27 mouse cellular contexts compared by ENCODE assay signal in the genomic region with DNA sequence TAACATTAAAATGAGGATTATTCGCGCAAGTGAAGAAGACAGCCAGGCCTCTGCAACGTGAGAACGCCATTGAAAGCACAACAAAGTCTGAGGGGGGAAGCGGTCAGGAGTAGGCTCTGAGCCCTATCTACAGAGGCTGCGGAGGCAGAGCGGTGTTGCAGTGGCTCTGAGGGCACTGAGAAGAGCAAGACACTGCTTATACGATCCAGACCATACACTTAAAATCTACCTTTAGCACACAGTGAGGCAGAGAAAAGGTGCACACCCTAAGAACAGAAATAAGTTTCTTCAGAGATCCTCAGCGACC. TPM values are rescaled to one million over a fixed set of nuclear protein-coding genes. Genes with fewer than 3 reads are reported as not detected.
DNase-seq lines count a peak whose midpoint lies in the region; ATAC-seq lines count a peak whose summit lies in the region.
"Had no signal": no experiment of that assay in that cellular context is flagged by ENCODE, and none has a peak within 500 bp of the region (broad histone marks: within the 10 kb centered on the region; RNA-seq: fewer than 3 reads in every experiment).

No protein-coding gene starts in this region.

- H3K9ac ChIP-seq in hindbrain, embryonic 13.5 days = no peak overlapping the region
- no peak overlapping the region for H3K9ac ChIP-seq in hindbrain, embryonic 14.5 days
- H3K9ac ChIP-seq in embryonic facial prominence, embryonic 14.5 days (ENCODE audit: low read depth, low read length) = no peak overlapping the region
- H3K9ac ChIP-seq in forebrain, embryonic 12.5 days = no peak overlapping the region
- H3K9ac ChIP-seq: embryonic facial prominence, embryonic 15.5 days; limb, embryonic 12.5 days; liver, embryonic 15.5 days; lung, embryonic 14.5 days; stomach, embryonic 15.5 days had no signal

- peaks cover 62% of the 10 kb centered on the region for H3K27me3 ChIP-seq in hindbrain, embryonic 13.5 days
- H3K27me3 ChIP-seq in hindbrain, embryonic 14.5 days (ENCODE audit: control insufficient read depth, insufficient read depth, low read length) = peaks cover 60% of the 10 kb centered on the region
- H3K27me3 ChIP-seq in embryonic facial prominence, embryonic 14.5 days (replicated peaks; ENCODE audit: control insufficient read depth, insufficient read depth, low read length) = peaks cover 2% of the 10 kb centered on the region; the same call in 1 of the 2 replicates
- peaks cover 41% of the 10 kb centered on the region for H3K27me3 ChIP-seq in forebrain, embryonic 12.5 days
- 0 out of 2 replicates have a peak, but pooled peaks cover 6% of the 10 kb centered on the region for H3K27me3 ChIP-seq in limb, embryonic 10.5 days (ENCODE audit: low read depth, poor library complexity, severe bottlenecking)
- H3K27me3 ChIP-seq: embryonic facial prominence, embryonic 15.5 days; liver, embryonic 15.5 days; stomach, embryonic 15.5 days had no signal

- no peaks in the 10 kb centered on the region for H3K9me3 ChIP-seq in hindbrain, embryonic 13.5 days
- no peaks in the 10 kb centered on the region for H3K9me3 ChIP-seq in hindbrain, embryonic 14.5 days (ENCODE audit: control insufficient read depth, low read length)
- H3K9me3 ChIP-seq in embryonic facial prominence, embryonic 14.5 days (ENCODE audit: control insufficient read depth, low read length) = peaks cover 8% of the 10 kb centered on the region; the same call in 1 of the 2 replicates
- H3K9me3 ChIP-seq in forebrain, embryonic 12.5 days = no peaks in the 10 kb centered on the region
- no peaks in the 10 kb centered on the region for H3K9me3 ChIP-seq in limb, embryonic 10.5 days (replicated peaks)
- H3K9me3 ChIP-seq: embryonic facial prominence, embryonic 15.5 days; limb, embryonic 12.5 days; liver, embryonic 15.5 days; midbrain, embryonic 10.5 days; stomach, embryonic 15.5 days had no signal

- no peak overlapping the region for H3K4me3 ChIP-seq in hindbrain, embryonic 13.5 days
- no peak overlapping the region for H3K4me3 ChIP-seq in hindbrain, embryonic 14.5 days (replicated peaks; ENCODE audit: low read length)
- no peak overlapping the region for H3K4me3 ChIP-seq in embryonic facial prominence, embryonic 14.5 days (ENCODE audit: low read depth, low read length)
- no peak overlapping the region for H3K4me3 ChIP-seq in forebrain, embryonic 12.5 days (replicated peaks)
- H3K4me3 ChIP-seq in limb, embryonic 10.5 days = no peak overlapping the region
- H3K4me3 ChIP-seq: embryonic facial prominence, embryonic 15.5 days; limb, embryonic 12.5 days; liver, embryonic 15.5 days; midbrain, embryonic 10.5 days; myocyte; stomach, embryonic 15.5 days had no signal

- H3K4me2 ChIP-seq in hindbrain, embryonic 13.5 days = no peak overlapping the region; the same call in 1 of the 2 replicates
- no peak overlapping the region for H3K4me2 ChIP-seq in hindbrain, embryonic 14.5 days (replicated peaks)
- no peak overlapping the region for H3K4me2 ChIP-seq in embryonic facial prominence, embryonic 14.5 days (ENCODE audit: low read depth, low read length)
- peak overlapping the region; percentile 32 for H3K4me2 ChIP-seq in forebrain, embryonic 12.5 days
- H3K4me2 ChIP-seq: embryonic facial prominence, embryonic 15.5 days; heart, embryonic 11.5 days; limb, embryonic 12.5 days; liver, embryonic 15.5 days; lung, embryonic 14.5 days; stomach, embryonic 15.5 days had no signal

- 54% methylated on average over 9 of the region's 9 CpGs for WGBS in hindbrain, embryonic 13.5 days
- WGBS in hindbrain, embryonic 14.5 days = 49% methylated on average over 9 of the region's 9 CpGs
- WGBS in embryonic facial prominence, embryonic 14.5 days = 40% methylated on average over 9 of the region's 9 CpGs
- 10% methylated on average over 9 of the region's 9 CpGs for WGBS in forebrain, embryonic 12.5 days
- WGBS in limb, embryonic 10.5 days = 57% methylated on average over 9 of the region's 9 CpGs

- H3K36me3 ChIP-seq in hindbrain, embryonic 13.5 days = no peaks in the 10 kb centered on the region
- H3K36me3 ChIP-seq in hindbrain, embryonic 14.5 days (replicated peaks; ENCODE audit: control insufficient read depth, insufficient read depth) = no peaks in the 10 kb centered on the region
- H3K36me3 ChIP-seq in embryonic facial prominence, embryonic 14.5 days (ENCODE audit: control insufficient read depth, insufficient read depth, low read length) = no peaks in the 10 kb centered on the region
- H3K36me3 ChIP-seq in forebrain, embryonic 12.5 days (replicated peaks) = no peaks in the 10 kb centered on the region
- H3K36me3 ChIP-seq in limb, embryonic 10.5 days = no peaks in the 10 kb centered on the region
- H3K36me3 ChIP-seq: embryonic facial prominence, embryonic 15.5 days; limb, embryonic 12.5 days; liver, embryonic 15.5 days; midbrain, embryonic 10.5 days; stomach, embryonic 15.5 days had no signal

- no peak overlapping the region for H3K27ac ChIP-seq in hindbrain, embryonic 13.5 days
- no peak overlapping the region for H3K27ac ChIP-seq in hindbrain, embryonic 14.5 days
- no peak overlapping the region for H3K27ac ChIP-seq in embryonic facial prominence, embryonic 14.5 days (replicated peaks; ENCODE audit: low read depth, low read length)
- peak overlapping the region; percentile 38 for H3K27ac ChIP-seq in forebrain, embryonic 12.5 days
- 0 out of 2 replicates have a peak overlapping the region, but pooled peaks have one; percentile 25 for H3K27ac ChIP-seq in limb, embryonic 10.5 days
- H3K27ac ChIP-seq: embryonic facial prominence, embryonic 15.5 days; limb, embryonic 12.5 days; liver, embryonic 15.5 days; midbrain, embryonic 10.5 days; stomach, embryonic 15.5 days had no signal

- no peak for DNase-seq in hindbrain, embryonic 14.5 days (ENCODE audit: low spot score)
- no peak for DNase-seq in embryonic facial prominence, embryonic 14.5 days (ENCODE audit: low spot score)
- DNase-seq in limb, embryonic 10.5 days (ENCODE audit: low spot score) = no peak
- no peak for DNase-seq in right cerebral cortex, postnatal 4 days
- DNase-seq in right cerebral cortex, postnatal 36 days (ENCODE audit: low spot score in 2 of 2) = no peak
- DNase-seq: adrenal gland, postnatal 25 days; cerebellum, adult 9-11 months; gastrocnemius, postnatal 25 days; heart, adult 11 months; heart, postnatal 4 days; kidney, adult 9 months; kidney, postnatal 14 days; lung, embryonic 14.5 days had no signal

- peaks cover 14% of the 10 kb centered on the region; the same call in 1 of the 2 replicates for H3K4me1 ChIP-seq in hindbrain, embryonic 13.5 days (replicated peaks)
- H3K4me1 ChIP-seq in hindbrain, embryonic 14.5 days (replicated peaks; ENCODE audit: control insufficient read depth, insufficient read depth, low read length) = no peaks in the 10 kb centered on the region
- no peaks in the 10 kb centered on the region for H3K4me1 ChIP-seq in embryonic facial prominence, embryonic 14.5 days (ENCODE audit: control insufficient read depth, insufficient read depth, low read length)
- peaks cover 20% of the 10 kb centered on the region; the same call in 1 of the 2 replicates for H3K4me1 ChIP-seq in forebrain, embryonic 12.5 days
- H3K4me1 ChIP-seq in limb, embryonic 10.5 days = peaks cover 12% of the 10 kb centered on the region
- H3K4me1 ChIP-seq: embryonic facial prominence, embryonic 15.5 days; liver, embryonic 15.5 days; stomach, embryonic 15.5 days had no signal

- peak; percentile 57 for ATAC-seq in hindbrain, embryonic 13.5 days (ENCODE audit: low FRiP score)
- ATAC-seq in hindbrain, embryonic 14.5 days (ENCODE audit: low FRiP score) = no peak
- peak; percentile 54; the same call in 1 of the 2 replicates for ATAC-seq in embryonic facial prominence, embryonic 14.5 days (ENCODE audit: low read depth)
- ATAC-seq in forebrain, embryonic 12.5 days (ENCODE audit: low FRiP score) = peak; percentile 54
- ATAC-seq: CD4-positive, CD25-positive, alpha-beta regulatory T cell, adult 4 months; intestine, postnatal 0 days had no signal

RNA-seq across cellular contexts. Expression of a gene that starts 33.3 kb away (rescaled TPM):
- 0.17 TPM in 1 of 2 replicates, not detected in the other for polyA plus RNA-seq in hindbrain, embryonic 13.5 days (2015; fragmentation: Nextera tagmentation; extraction: Ambion mirVana)
- polyA plus RNA-seq in hindbrain, embryonic 14.5 days (2014; fragmentation: Nextera tagmentation; extraction: Ambion mirVana) = not detected in 2 replicates
- 4.5 and 4.9 TPM in 2 replicates for polyA plus RNA-seq in embryonic facial prominence, embryonic 14.5 days (2014; fragmentation: Nextera tagmentation; extraction: Ambion mirVana)
- polyA plus RNA-seq in forebrain, embryonic 12.5 days (2016; fragmentation: Nextera tagmentation; extraction: Ambion mirVana) = 33.4 and 36.1 TPM in 2 replicates
- not detected in 2 replicates for polyA plus RNA-seq in limb, embryonic 10.5 days (2016; fragmentation: Nextera tagmentation; extraction: Ambion mirVana)
- polyA plus RNA-seq: CD4-positive, CD25-positive, alpha-beta regulatory T cell, adult 4 months; heart, embryonic 11.5 days; heart, embryonic 16.5 days; intestine, postnatal 0 days; limb, embryonic 12.5 days; liver, adult 2 months; lung, embryonic 14.5 days; myocyte; stomach, embryonic 15.5 days; urinary bladder, adult 2 months had no signal

Comparison
In these comparisons a context has a peak if more than half of its experiments do, and no peak if none do; other contexts are left out.
1. H3K27ac ChIP-seq: peak in forebrain, embryonic 12.5 days (single experiment) and limb, embryonic 10.5 days (single experiment); none in hindbrain, embryonic 13.5 days (single experiment), hindbrain, embryonic 14.5 days (single experiment) and embryonic facial prominence, embryonic 14.5 days (single experiment).